Mouse (Mus musculus): ENCODE results near the gene Pqbp1. TPM values are rescaled to one million over a fixed set of nuclear protein-coding genes. Genes with fewer than 3 reads are reported as not detected.

Pqbp1 gene
- polyA plus RNA-seq, 1 experiment from 2014 or later, result 155 TPM

DNA sequence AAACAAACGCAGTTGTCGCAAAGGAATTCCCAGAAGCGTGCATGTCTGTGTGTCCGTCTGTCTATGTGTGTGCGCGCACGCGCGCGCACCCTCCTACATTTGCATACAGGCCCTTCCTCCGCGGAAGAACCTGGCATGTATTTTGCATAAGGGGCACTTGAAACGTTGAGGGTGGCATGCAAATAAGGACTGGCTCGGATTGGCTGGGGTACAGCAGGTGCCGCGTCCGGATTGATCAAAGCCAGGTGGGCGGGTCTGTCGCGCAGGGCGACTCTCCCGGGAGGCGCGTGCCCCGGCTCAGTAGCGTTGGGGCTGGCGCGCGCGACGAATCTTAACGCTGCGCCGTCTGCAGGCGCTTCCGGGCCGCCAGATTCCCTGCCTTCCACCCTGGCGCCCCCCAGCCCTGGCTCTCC, 21.1 kb downstream of the Pqbp1 start, which contains the start of gene Pim2:
Pim2 (plus strand) TSS at position 256 of the 413 bp plus-strand sequence.
- peak; percentile 83 for ATAC-seq (ENCODE audit: insufficient number of reproducible peaks, insufficient read depth, low FRiP score, low TSS enrichment, low read depth)
- Histone ChIP-seq H3K4me2 (peak within 1 kb of the TSS; percentile 81), H3K4me1 (peaks cover 4% of the 10 kb centered on the region; the same call in 1 of the 2 replicates), H3K4me3 (peak within 1 kb of the TSS; percentile 48), H3K9me3 (no peaks in the 10 kb centered on the region), H3K9ac (peak within 1 kb of the TSS; percentile 62), H3K27ac (no peak within 1 kb of the TSS), H3K27me3 (peaks cover 7% of the 10 kb centered on the region), H3K36me3 (peaks cover 14% of the 10 kb centered on the region)
- WGBS, result 19% methylated on average over 25 of the region's 38 CpGs

- no peaks in the 10 kb centered on the region for H3K27me3 ChIP-seq
- 49% methylated on average over 3 of the region's 3 CpGs for WGBS
Observed at GRCm38 (mm10) chrX:7869826-7870225, 29.2 kb downstream of the Pqbp1 start.

GRCm38 (mm10) chrX:7868506-7868905, 30.6 kb downstream of the Pqbp1 start:
- no peak for ATAC-seq (ENCODE audit: insufficient number of reproducible peaks, insufficient read depth, low FRiP score, low TSS enrichment, low read depth)
- Histone ChIP-seq H3K27me3 (no peaks in the 10 kb centered on the region), H3K9me3 (no peaks in the 10 kb centered on the region), H3K36me3 (peaks cover 26% of the 10 kb centered on the region), H3K27ac (no peak overlapping the region), H3K4me3 (no peak overlapping the region), H3K4me1 (no peaks in the 10 kb centered on the region), H3K9ac (no peak overlapping the region), H3K4me2 (no peak overlapping the region)
- WGBS, result 53% methylated on average over 2 of the region's 2 CpGs

More at GRCm38 (mm10) chrX:7869826-7870225, 29.2 kb downstream of the Pqbp1 start:
- ATAC-seq (ENCODE audit: insufficient number of reproducible peaks, insufficient read depth, low FRiP score, low TSS enrichment, low read depth), result no peak
- no peaks in the 10 kb centered on the region for H3K9me3 ChIP-seq
- no peaks in the 10 kb centered on the region for H3K4me1 ChIP-seq
- H3K4me2 ChIP-seq, result no peak overlapping the region
- peaks cover 34% of the 10 kb centered on the region for H3K36me3 ChIP-seq
- no peak overlapping the region for H3K9ac ChIP-seq
- no peak overlapping the region for H3K27ac ChIP-seq
- H3K4me3 ChIP-seq, result no peak overlapping the region

GRCm38 (mm10) chrX:7867141-7867540, 31.9 kb downstream of the Pqbp1 start:
- no peak overlapping the region for H3K9ac ChIP-seq
- H3K9me3 ChIP-seq, result no peaks in the 10 kb centered on the region
- peaks cover 18% of the 10 kb centered on the region for H3K36me3 ChIP-seq
- H3K4me1 ChIP-seq, result no peaks in the 10 kb centered on the region
- H3K27me3 ChIP-seq, result no peaks in the 10 kb centered on the region
- H3K4me3 ChIP-seq, result no peak overlapping the region
- no peak for ATAC-seq (ENCODE audit: insufficient number of reproducible peaks, insufficient read depth, low FRiP score, low TSS enrichment, low read depth)
- WGBS, result 93% methylated on average over 1 of the region's 1 CpGs
- no peak overlapping the region for H3K27ac ChIP-seq
- no peak overlapping the region for H3K4me2 ChIP-seq

DNA sequence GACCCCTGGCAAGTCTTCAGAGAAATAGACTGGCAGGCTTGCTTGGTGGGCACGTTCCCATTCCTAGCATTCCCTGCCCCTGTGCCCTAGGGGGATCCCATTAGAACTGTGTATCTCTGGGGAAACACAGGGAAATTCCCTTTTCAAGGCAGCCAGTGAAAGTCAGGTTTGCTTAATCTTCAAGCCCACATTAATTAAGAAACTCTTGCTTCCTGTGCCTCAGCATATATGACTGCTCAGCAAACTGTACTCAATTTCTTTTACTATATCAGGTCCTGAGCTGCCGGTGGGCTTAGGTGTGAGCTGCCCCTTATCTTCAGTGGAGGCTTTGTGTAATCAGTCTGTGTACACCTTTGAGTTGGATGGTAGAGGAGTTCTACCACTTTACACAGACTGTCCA, 33.3 kb downstream of the Pqbp1 start:
- H3K4me2 ChIP-seq, result no peak overlapping the region
- 67% methylated on average over 2 of the region's 2 CpGs for WGBS

DNA sequence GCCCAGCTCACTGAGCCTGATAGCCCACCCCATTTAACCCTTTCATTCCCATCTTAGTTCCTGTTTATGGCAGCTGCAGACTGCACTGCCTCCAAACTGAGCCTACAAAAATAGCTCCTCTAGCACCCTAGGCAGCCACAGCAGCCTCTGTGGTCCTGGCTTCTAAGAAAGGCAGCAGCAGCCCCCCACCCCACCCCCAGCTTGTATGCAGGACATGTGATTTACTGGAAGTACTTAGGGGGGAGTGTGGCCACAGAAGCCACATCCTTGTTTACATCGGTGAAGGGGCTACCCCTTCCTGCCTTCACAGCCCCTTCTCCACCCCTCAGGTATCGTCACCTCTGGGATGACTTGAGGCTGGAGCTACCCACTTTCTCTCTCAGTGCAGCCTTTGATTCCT, 33.7 kb downstream of the Pqbp1 start:
- H3K36me3 ChIP-seq, result peaks cover 13% of the 10 kb centered on the region
- H3K27ac ChIP-seq, result no peak overlapping the region
- no peak overlapping the region for H3K9ac ChIP-seq
- no peaks in the 10 kb centered on the region for H3K4me1 ChIP-seq
- no peak overlapping the region for H3K4me2 ChIP-seq
- H3K4me3 ChIP-seq, result no peak overlapping the region
- no peak for ATAC-seq (ENCODE audit: insufficient number of reproducible peaks, insufficient read depth, low FRiP score, low TSS enrichment, low read depth)
- no peaks in the 10 kb centered on the region for H3K9me3 ChIP-seq
- 78% methylated on average over 2 of the region's 2 CpGs for WGBS
- H3K27me3 ChIP-seq, result no peaks in the 10 kb centered on the region

More for the DNA sequence above, 33.3 kb downstream of the Pqbp1 start:
- no peaks in the 10 kb centered on the region for H3K27me3 ChIP-seq
- H3K27ac ChIP-seq, result no peak overlapping the region
- no peak overlapping the region for H3K4me3 ChIP-seq
- no peaks in the 10 kb centered on the region for H3K4me1 ChIP-seq
- H3K36me3 ChIP-seq, result peaks cover 13% of the 10 kb centered on the region
- H3K9me3 ChIP-seq, result no peaks in the 10 kb centered on the region
- no peak overlapping the region for H3K9ac ChIP-seq
- ATAC-seq (ENCODE audit: insufficient number of reproducible peaks, insufficient read depth, low FRiP score, low TSS enrichment, low read depth), result no peak

DNA sequence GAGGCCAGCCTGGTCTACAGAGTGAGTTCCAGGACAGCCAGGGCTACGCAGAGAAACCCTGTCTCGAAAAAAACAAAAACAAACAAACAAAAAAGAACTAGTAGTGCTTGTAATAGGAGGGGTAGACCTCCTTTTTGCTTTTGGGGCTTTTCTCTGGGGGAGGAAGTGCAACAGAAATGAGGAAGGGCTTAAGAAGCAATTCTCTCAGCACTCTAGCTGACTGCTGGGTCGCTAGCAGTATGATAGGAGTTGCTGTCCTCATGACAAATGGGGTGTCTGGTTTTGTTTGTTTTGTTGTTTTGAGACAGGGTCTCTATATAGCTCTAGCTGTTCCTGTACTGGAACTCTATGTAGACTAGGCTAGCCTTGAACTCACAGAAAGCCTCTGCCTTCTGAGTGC, 34.5 kb downstream of the Pqbp1 start:
- Histone ChIP-seq H3K4me3 (no peak overlapping the region), H3K4me2 (no peak overlapping the region), H3K36me3 (peaks cover 13% of the 10 kb centered on the region), H3K9ac (no peak overlapping the region), H3K27me3 (no peaks in the 10 kb centered on the region), H3K4me1 (no peaks in the 10 kb centered on the region), H3K9me3 (no peaks in the 10 kb centered on the region), H3K27ac (no peak overlapping the region)
- ATAC-seq (ENCODE audit: insufficient number of reproducible peaks, insufficient read depth, low FRiP score, low TSS enrichment, low read depth), result no peak
- 86% methylated on average over 3 of the region's 3 CpGs for WGBS

DNA sequence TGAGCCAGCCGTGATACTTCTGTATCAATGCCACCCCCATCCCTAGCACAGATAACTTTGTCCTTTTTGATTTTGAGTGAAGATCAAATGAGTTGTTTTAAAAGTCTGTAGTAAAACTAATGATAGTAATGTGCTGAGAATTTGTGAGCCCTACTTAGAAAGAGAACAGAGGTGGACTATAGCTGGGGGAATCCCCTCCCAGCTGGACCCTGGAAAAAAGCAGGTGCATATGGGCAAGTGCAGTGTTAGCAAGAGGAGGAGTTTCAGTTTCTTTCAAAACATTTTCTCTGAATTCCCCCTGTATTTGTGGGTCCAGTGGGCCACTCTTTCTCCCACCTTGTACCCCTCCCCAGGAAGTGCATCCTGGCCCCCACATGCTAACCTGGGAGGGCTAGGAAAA, 35.9 kb downstream of the Pqbp1 start:
- H3K9me3 ChIP-seq, result no peaks in the 10 kb centered on the region
- no peak overlapping the region for H3K27ac ChIP-seq
- H3K4me3 ChIP-seq, result no peak overlapping the region
- H3K4me1 ChIP-seq, result no peaks in the 10 kb centered on the region
- peaks cover 10% of the 10 kb centered on the region for H3K36me3 ChIP-seq
- no peak overlapping the region for H3K9ac ChIP-seq
- ATAC-seq (ENCODE audit: insufficient number of reproducible peaks, insufficient read depth, low FRiP score, low TSS enrichment, low read depth), result no peak
- no peak overlapping the region for H3K4me2 ChIP-seq
- 87% methylated on average over 1 of the region's 1 CpGs for WGBS
- no peaks in the 10 kb centered on the region for H3K27me3 ChIP-seq

DNA sequence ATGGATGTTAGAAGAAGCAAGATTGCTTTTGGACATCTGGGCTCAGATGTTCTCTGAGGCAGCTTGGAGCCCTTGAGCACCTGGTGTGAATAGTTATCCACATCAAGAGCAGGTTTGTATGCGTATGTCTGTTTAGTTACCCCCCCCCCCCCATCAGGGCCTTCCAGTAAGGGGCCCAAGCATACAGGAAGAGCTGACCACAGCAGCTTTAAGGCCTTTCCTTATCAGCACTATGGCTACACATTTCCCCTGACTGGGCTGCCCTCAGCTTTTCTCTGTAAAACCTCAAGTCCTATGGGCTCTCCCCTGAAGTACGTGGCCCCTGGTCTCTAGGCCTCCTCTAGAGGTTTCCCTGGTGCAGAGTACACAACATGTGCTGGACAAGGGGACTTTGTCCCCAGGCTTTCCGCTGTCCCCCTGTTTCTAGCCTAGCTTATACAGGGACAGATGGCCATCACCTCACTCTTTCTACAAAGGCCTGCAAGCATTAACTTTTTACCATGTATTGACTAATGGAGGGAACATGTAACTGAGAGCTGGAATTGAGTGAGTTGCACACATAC, 39.8 kb downstream of the Pqbp1 start:
- no peak overlapping the region for H3K4me2 ChIP-seq
- 95% methylated on average over 3 of the region's 3 CpGs for WGBS

DNA sequence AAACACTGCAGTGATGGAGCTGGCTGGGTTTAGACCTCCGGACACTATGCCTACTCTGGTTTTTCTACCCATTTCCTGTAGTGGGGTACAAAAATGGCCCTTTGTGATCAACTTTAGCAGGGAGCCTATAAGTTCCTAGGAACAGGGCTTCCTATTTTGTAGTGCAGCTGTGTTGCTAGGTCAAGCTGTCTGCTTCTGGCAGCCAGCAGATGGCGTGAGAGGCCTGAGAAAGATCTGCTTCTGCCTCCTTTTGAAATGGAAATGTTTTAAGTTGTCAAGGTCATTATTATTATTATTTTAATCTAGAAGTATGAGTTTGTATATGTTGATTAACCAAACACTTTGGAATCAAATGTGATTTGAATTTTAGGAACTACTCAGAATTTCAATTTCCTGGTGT, 44.5 kb downstream of the Pqbp1 start:
- no peak overlapping the region for H3K9ac ChIP-seq
- H3K9me3 ChIP-seq, result no peaks in the 10 kb centered on the region
- no peak overlapping the region for H3K4me2 ChIP-seq
- no peak overlapping the region for H3K4me3 ChIP-seq
- H3K4me1 ChIP-seq, result no peaks in the 10 kb centered on the region
- 52% methylated on average over 2 of the region's 2 CpGs for WGBS
- H3K36me3 ChIP-seq, result peaks cover 7% of the 10 kb centered on the region; the same call in 1 of the 2 replicates
- H3K27me3 ChIP-seq, result no peaks in the 10 kb centered on the region
- ATAC-seq (ENCODE audit: insufficient number of reproducible peaks, insufficient read depth, low FRiP score, low TSS enrichment, low read depth), result no peak
- H3K27ac ChIP-seq, result no peak overlapping the region

More for the DNA sequence above, 39.8 kb downstream of the Pqbp1 start:
- Histone ChIP-seq H3K9me3 (no peaks in the 10 kb centered on the region), H3K27ac (no peak overlapping the region), H3K9ac (no peak overlapping the region), H3K4me1 (no peaks in the 10 kb centered on the region), H3K4me3 (no peak overlapping the region), H3K27me3 (no peaks in the 10 kb centered on the region), H3K36me3 (peaks cover 7% of the 10 kb centered on the region; the same call in 1 of the 2 replicates)
- no peak for ATAC-seq (ENCODE audit: insufficient number of reproducible peaks, insufficient read depth, low FRiP score, low TSS enrichment, low read depth)

- H3K9ac ChIP-seq, result no peak overlapping the region
- H3K4me2 ChIP-seq, result no peak overlapping the region
- H3K27ac ChIP-seq, result no peak overlapping the region
- 80% methylated on average over 2 of the region's 2 CpGs for WGBS
- peaks cover 9% of the 10 kb centered on the region for H3K4me1 ChIP-seq
- no peaks in the 10 kb centered on the region for H3K9me3 ChIP-seq
- H3K27me3 ChIP-seq, result no peaks in the 10 kb centered on the region
- no peak for ATAC-seq (ENCODE audit: insufficient number of reproducible peaks, insufficient read depth, low FRiP score, low TSS enrichment, low read depth)
- peaks cover 4% of the 10 kb centered on the region; the same call in 1 of the 2 replicates for H3K36me3 ChIP-seq
- H3K4me3 ChIP-seq, result no peak overlapping the region
Observed at GRCm38 (mm10) chrX:7847845-7848244, 51.2 kb downstream of the Pqbp1 start.

Data from embryonic facial prominence, embryonic 13.5 days (tissue).